In the genomic region with DNA sequence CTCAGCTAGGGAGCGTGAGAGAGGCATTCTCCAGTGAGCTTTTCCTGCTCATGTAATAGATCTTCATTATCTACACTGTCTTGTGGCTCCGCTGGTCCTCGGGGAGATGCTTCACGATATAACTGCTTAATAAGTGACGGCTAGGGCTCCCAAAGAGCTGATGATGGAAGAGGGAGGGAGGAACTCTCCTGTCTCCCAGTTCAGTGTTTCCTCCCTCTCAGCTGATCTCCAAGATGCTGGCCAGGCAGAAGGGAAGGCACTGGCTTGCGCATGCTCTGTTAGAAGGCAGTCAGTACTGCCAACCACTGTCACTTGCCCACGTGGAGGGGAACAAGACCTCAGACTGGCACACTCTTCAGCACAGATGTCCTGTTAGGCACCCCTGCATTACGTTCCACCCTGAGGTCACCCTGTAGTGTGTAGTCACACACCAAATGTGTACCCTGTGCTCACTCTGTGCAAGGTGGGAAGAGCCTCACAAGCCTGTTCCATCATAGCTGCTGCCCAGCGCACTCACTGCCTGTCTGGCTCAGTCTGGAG, we compare ENCODE assay signal across 13 mouse cellular contexts.
A peak's percentile ranks its signal among the peaks of the same experiment; 100 is the strongest.
DNase-seq lines count a peak whose midpoint lies in the region; ATAC-seq and TF ChIP-seq lines count a peak whose summit lies in the region.
"Had no signal": no experiment of that assay in that cellular context is flagged by ENCODE, and none has a peak within 500 bp of the region (broad histone marks: within the 10 kb centered on the region; RNA-seq: fewer than 3 reads in every experiment).

No protein-coding gene starts in this region.

- ATAC-seq in forebrain, embryonic 12.5 days (ENCODE audit: low FRiP score): no peak
- ATAC-seq in midbrain, embryonic 13.5 days: 0 out of 2 replicates have a peak, but pooled peaks have one; percentile 50
- no peak for ATAC-seq in midbrain, embryonic 11.5 days (ENCODE audit: low FRiP score)
- ATAC-seq in hindbrain, embryonic 15.5 days (ENCODE audit: low FRiP score, low read depth): peak; percentile 85
- ATAC-seq in neural tube, embryonic 14.5 days (ENCODE audit: low read depth): peak; percentile 66
- ATAC-seq: Patski had no signal

- WGBS in forebrain, embryonic 10.5 days: 87% methylated on average over 9 of the region's 9 CpGs
- WGBS in forebrain, embryonic 12.5 days: 80% methylated on average over 9 of the region's 9 CpGs
- 63% methylated on average over 9 of the region's 9 CpGs for WGBS in midbrain, embryonic 13.5 days
- WGBS in midbrain, embryonic 11.5 days: 81% methylated on average over 9 of the region's 9 CpGs
- 46% methylated on average over 9 of the region's 9 CpGs for WGBS in hindbrain, embryonic 15.5 days
- 36% methylated on average over 9 of the region's 9 CpGs for WGBS in neural tube, embryonic 14.5 days
- 89% methylated on average over 9 of the region's 9 CpGs for WGBS in thymus, adult 2 months

- no peak for DNase-seq in forebrain, embryonic 10.5 days (ENCODE audit: extremely low spot score, low spot score)
- DNase-seq in midbrain, embryonic 11.5 days (ENCODE audit: low spot score, missing footprints): no peak
- no peak for DNase-seq in embryo, embryonic 10 days (ENCODE audit: low spot score)
- no peak for DNase-seq in thymus, adult 2 months

- TF ChIP-seq POLR2A in thymus, adult 2 months (IDR thresholded peaks at IDR 0.05; ENCODE audit: control insufficient read depth, extremely low read depth, insufficient read depth, low read length, poor library complexity): no peak

- H3K27me3 ChIP-seq in forebrain, embryonic 10.5 days (ENCODE audit: poor library complexity, severe bottlenecking): peaks cover 46% of the 10 kb centered on the region
- H3K27me3 ChIP-seq in forebrain, embryonic 12.5 days: peaks cover 19% of the 10 kb centered on the region; the same call in 1 of the 2 replicates
- peaks cover 49% of the 10 kb centered on the region for H3K27me3 ChIP-seq in midbrain, embryonic 13.5 days
- H3K27me3 ChIP-seq in midbrain, embryonic 11.5 days (ENCODE audit: control insufficient read depth, insufficient read depth, low read length): peaks cover 17% of the 10 kb centered on the region
- peaks cover 2% of the 10 kb centered on the region; the same call in 1 of the 2 replicates for H3K27me3 ChIP-seq in hindbrain, embryonic 15.5 days
- H3K27me3 ChIP-seq in neural tube, embryonic 14.5 days (ENCODE audit: control insufficient read depth, insufficient read depth, low read length): no peaks in the 10 kb centered on the region
- no peaks in the 10 kb centered on the region for H3K27me3 ChIP-seq in thymus, adult 2 months (ENCODE audit: control insufficient read depth, insufficient read depth, low read length)
- H3K27me3 ChIP-seq: embryonic facial prominence, embryonic 15.5 days; heart, embryonic 13.5 days; liver, embryonic 15.5 days; Patski had no signal

- no peak overlapping the region for H3K4me3 ChIP-seq in forebrain, embryonic 10.5 days
- H3K4me3 ChIP-seq in forebrain, embryonic 12.5 days (replicated peaks): no peak overlapping the region
- no peak overlapping the region for H3K4me3 ChIP-seq in midbrain, embryonic 13.5 days (replicated peaks)
- H3K4me3 ChIP-seq in midbrain, embryonic 11.5 days (ENCODE audit: low read depth, low read length): no peak overlapping the region
- no peak overlapping the region for H3K4me3 ChIP-seq in hindbrain, embryonic 15.5 days
- no peak overlapping the region for H3K4me3 ChIP-seq in neural tube, embryonic 14.5 days (ENCODE audit: low read depth, low read length)
- H3K4me3 ChIP-seq in thymus, adult 2 months (ENCODE audit: control insufficient read depth, insufficient read depth, low read length): no peak overlapping the region
- H3K4me3 ChIP-seq: embryonic facial prominence, embryonic 15.5 days; heart, embryonic 13.5 days; limb, embryonic 12.5 days; liver, embryonic 15.5 days had no signal

- H3K9ac ChIP-seq in forebrain, embryonic 12.5 days: no peak overlapping the region
- no peak overlapping the region for H3K9ac ChIP-seq in midbrain, embryonic 13.5 days (replicated peaks)
- H3K9ac ChIP-seq in midbrain, embryonic 11.5 days (ENCODE audit: low read length): no peak overlapping the region
- no peak overlapping the region for H3K9ac ChIP-seq in hindbrain, embryonic 15.5 days
- no peak overlapping the region for H3K9ac ChIP-seq in neural tube, embryonic 14.5 days (replicated peaks; ENCODE audit: low read depth, low read length)
- H3K9ac ChIP-seq: embryonic facial prominence, embryonic 15.5 days; heart, embryonic 13.5 days; limb, embryonic 12.5 days; liver, embryonic 15.5 days had no signal

- H3K36me3 ChIP-seq in forebrain, embryonic 10.5 days (replicated peaks): no peaks in the 10 kb centered on the region
- no peaks in the 10 kb centered on the region for H3K36me3 ChIP-seq in forebrain, embryonic 12.5 days (replicated peaks)
- H3K36me3 ChIP-seq in midbrain, embryonic 13.5 days: no peaks in the 10 kb centered on the region
- no peaks in the 10 kb centered on the region for H3K36me3 ChIP-seq in midbrain, embryonic 11.5 days (ENCODE audit: control insufficient read depth, insufficient read depth, low read length)
- no peaks in the 10 kb centered on the region for H3K36me3 ChIP-seq in hindbrain, embryonic 15.5 days
- H3K36me3 ChIP-seq in neural tube, embryonic 14.5 days (ENCODE audit: control insufficient read depth, insufficient read depth, low read length): no peaks in the 10 kb centered on the region
- no peaks in the 10 kb centered on the region for H3K36me3 ChIP-seq in thymus, adult 2 months (ENCODE audit: control insufficient read depth, insufficient read depth, low read length)
- H3K36me3 ChIP-seq: embryonic facial prominence, embryonic 15.5 days; heart, embryonic 13.5 days; limb, embryonic 12.5 days; liver, embryonic 15.5 days had no signal

- H3K4me1 ChIP-seq in forebrain, embryonic 10.5 days: peaks cover 14% of the 10 kb centered on the region
- peaks cover 12% of the 10 kb centered on the region for H3K4me1 ChIP-seq in forebrain, embryonic 12.5 days
- H3K4me1 ChIP-seq in midbrain, embryonic 13.5 days (replicated peaks): peaks cover 12% of the 10 kb centered on the region
- H3K4me1 ChIP-seq in midbrain, embryonic 11.5 days (ENCODE audit: control insufficient read depth, insufficient read depth, low read length): peaks cover 6% of the 10 kb centered on the region
- peaks cover 19% of the 10 kb centered on the region for H3K4me1 ChIP-seq in hindbrain, embryonic 15.5 days (replicated peaks)
- peaks cover 17% of the 10 kb centered on the region; the same call in 1 of the 2 replicates for H3K4me1 ChIP-seq in neural tube, embryonic 14.5 days (ENCODE audit: control insufficient read depth, insufficient read depth, low read length)
- H3K4me1 ChIP-seq in thymus, adult 2 months (replicated peaks; ENCODE audit: control insufficient read depth, insufficient read depth, low read length): no peaks in the 10 kb centered on the region
- H3K4me1 ChIP-seq: liver, embryonic 15.5 days had no signal

- no peak for TF ChIP-seq CTCF in thymus, adult 2 months (IDR thresholded peaks at IDR 0.05; ENCODE audit: borderline replicate concordance, control insufficient read depth, extremely low read depth, insufficient read depth, low read length, poor library complexity)

- no peak overlapping the region for H3K4me2 ChIP-seq in forebrain, embryonic 12.5 days
- no peak overlapping the region for H3K4me2 ChIP-seq in midbrain, embryonic 13.5 days (replicated peaks)
- no peak overlapping the region for H3K4me2 ChIP-seq in midbrain, embryonic 11.5 days
- H3K4me2 ChIP-seq in hindbrain, embryonic 15.5 days: no peak overlapping the region
- no peak overlapping the region for H3K4me2 ChIP-seq in neural tube, embryonic 14.5 days (ENCODE audit: low read depth, low read length)
- H3K4me2 ChIP-seq: embryonic facial prominence, embryonic 15.5 days; heart, embryonic 13.5 days; limb, embryonic 12.5 days; liver, embryonic 15.5 days had no signal

- H3K27ac ChIP-seq in forebrain, embryonic 10.5 days: 0 out of 2 replicates have a peak overlapping the region, but pooled peaks have one; percentile 35
- H3K27ac ChIP-seq in forebrain, embryonic 12.5 days: no peak overlapping the region
- H3K27ac ChIP-seq in midbrain, embryonic 13.5 days: no peak overlapping the region
- no peak overlapping the region for H3K27ac ChIP-seq in midbrain, embryonic 11.5 days (ENCODE audit: low read depth, low read length)
- 0 out of 2 replicates have a peak overlapping the region, but pooled peaks have one; percentile 32 for H3K27ac ChIP-seq in hindbrain, embryonic 15.5 days (replicated peaks)
- H3K27ac ChIP-seq in neural tube, embryonic 14.5 days (ENCODE audit: low read depth, low read length): no peak overlapping the region
- H3K27ac ChIP-seq in thymus, adult 2 months (ENCODE audit: control insufficient read depth, insufficient read depth, low read length): no peak overlapping the region
- H3K27ac ChIP-seq: embryonic facial prominence, embryonic 15.5 days; heart, embryonic 13.5 days; limb, embryonic 12.5 days; liver, embryonic 15.5 days had no signal

- H3K9me3 ChIP-seq in forebrain, embryonic 10.5 days: peaks cover 16% of the 10 kb centered on the region
- H3K9me3 ChIP-seq in forebrain, embryonic 12.5 days: 0 out of 2 replicates have a peak, but pooled peaks cover 6% of the 10 kb centered on the region
- peaks cover 3% of the 10 kb centered on the region; the same call in 1 of the 2 replicates for H3K9me3 ChIP-seq in midbrain, embryonic 13.5 days
- peaks cover 4% of the 10 kb centered on the region; the same call in 1 of the 2 replicates for H3K9me3 ChIP-seq in midbrain, embryonic 11.5 days (ENCODE audit: control insufficient read depth, low read length)
- no peaks in the 10 kb centered on the region for H3K9me3 ChIP-seq in hindbrain, embryonic 15.5 days
- no peaks in the 10 kb centered on the region for H3K9me3 ChIP-seq in neural tube, embryonic 14.5 days (ENCODE audit: control insufficient read depth, low read length)
- H3K9me3 ChIP-seq: embryonic facial prominence, embryonic 15.5 days; liver, embryonic 15.5 days had no signal

Comparison
In these comparisons a context has a peak if more than half of its experiments do, and no peak if none do; other contexts are left out.
1. H3K27ac ChIP-seq: peak in forebrain, embryonic 10.5 days (single experiment) and hindbrain, embryonic 15.5 days (single experiment); none in forebrain, embryonic 12.5 days (single experiment), midbrain, embryonic 13.5 days (single experiment), midbrain, embryonic 11.5 days (single experiment), neural tube, embryonic 14.5 days (single experiment) and thymus, adult 2 months (single experiment).
2. ATAC-seq: peak in midbrain, embryonic 13.5 days (single experiment), hindbrain, embryonic 15.5 days (single experiment) and neural tube, embryonic 14.5 days (single experiment); none in forebrain, embryonic 12.5 days (single experiment) and midbrain, embryonic 11.5 days (single experiment).